Mouse (Mus musculus): ENCODE data around the gene Otop3. TPM values are rescaled to one million over a fixed set of nuclear protein-coding genes. Genes with fewer than 3 reads are reported as not detected.

The Otop3 gene
- total and polyA plus RNA-seq, 3 experiments: not detected

GRCm38 (mm10) chr11:115374695-115375425 is 40.3 kb downstream of the Otop3 start:
- Histone ChIP-seq H3K27ac (no peak overlapping the region; the same call in 1 of the 2 replicates), H3K4me3 (peak overlapping the region; percentile 46), H3K9ac (ENCODE audit: low read depth, low read length) (no peak overlapping the region), H3K79me2 (replicated peaks; ENCODE audit: control insufficient read depth, insufficient read depth, low read length) (no peaks in the 10 kb centered on the region), H3K36me3 (ENCODE audit: control insufficient read depth, insufficient read depth, low read length) (no peaks in the 10 kb centered on the region), H3K4me1 (ENCODE audit: control insufficient read depth, insufficient read depth, low read length) (peaks cover 4% of the 10 kb centered on the region), H3K27me3 (ENCODE audit: control insufficient read depth, insufficient read depth, low read length) (no peaks in the 10 kb centered on the region)
- peak in 1 of 2 experiments; percentile 21 for DNase-seq
- intact Hi-C loops (cut with DNase I): no loop called here
- TF ChIP-seq CTCF (IDR thresholded peaks at IDR 0.05): no peak
- TF ChIP-seq POLR2A (IDR thresholded peaks at IDR 0.05; ENCODE audit: insufficient read depth, low read depth, low read length): no peak
- no peak for TF ChIP-seq EP300 (IDR thresholded peaks at IDR 0.05; ENCODE audit: insufficient read depth, low read depth, low read length)
- WGBS: 52% methylated on average over 12 of the region's 12 CpGs

- TF ChIP-seq EP300 (IDR thresholded peaks at IDR 0.05; ENCODE audit: insufficient read depth, low read depth, low read length): no peak
- TF ChIP-seq POLR2A (IDR thresholded peaks at IDR 0.05; ENCODE audit: insufficient read depth, low read depth, low read length): no peak
- TF ChIP-seq CTCF (IDR thresholded peaks at IDR 0.05): no peak
- H3K79me2 ChIP-seq (replicated peaks; ENCODE audit: control insufficient read depth, insufficient read depth, low read length): no peaks in the 10 kb centered on the region
- H3K27ac ChIP-seq: no peak overlapping the region
- intact Hi-C loops (cut with DNase I): no loop called here
- H3K36me3 ChIP-seq (ENCODE audit: control insufficient read depth, insufficient read depth, low read length): no peaks in the 10 kb centered on the region
- no peak overlapping the region for H3K9ac ChIP-seq (ENCODE audit: low read depth, low read length)
- no peak for DNase-seq
- peaks cover 4% of the 10 kb centered on the region for H3K4me1 ChIP-seq (ENCODE audit: control insufficient read depth, insufficient read depth, low read length)
- H3K4me3 ChIP-seq: no peak overlapping the region
- WGBS: 59% methylated on average over 7 of the region's 7 CpGs
- H3K27me3 ChIP-seq (ENCODE audit: control insufficient read depth, insufficient read depth, low read length): no peaks in the 10 kb centered on the region
Observed at GRCm38 (mm10) chr11:115376722-115377121, 42.2 kb downstream of the Otop3 start.

- no peaks in the 10 kb centered on the region for H3K36me3 ChIP-seq (ENCODE audit: control insufficient read depth, insufficient read depth, low read length)
- H3K4me1 ChIP-seq (ENCODE audit: control insufficient read depth, insufficient read depth, low read length): peaks cover 4% of the 10 kb centered on the region
- DNase-seq: no peak
- intact Hi-C loops (cut with DNase I): no loop called here
- H3K4me3 ChIP-seq: no peak overlapping the region
- WGBS: 94% methylated on average over 4 of the region's 4 CpGs
- H3K27me3 ChIP-seq (ENCODE audit: control insufficient read depth, insufficient read depth, low read length): no peaks in the 10 kb centered on the region
- H3K79me2 ChIP-seq (replicated peaks; ENCODE audit: control insufficient read depth, insufficient read depth, low read length): no peaks in the 10 kb centered on the region
- TF ChIP-seq POLR2A (IDR thresholded peaks at IDR 0.05; ENCODE audit: insufficient read depth, low read depth, low read length) (no peak), CTCF (IDR thresholded peaks at IDR 0.05) (no peak), EP300 (IDR thresholded peaks at IDR 0.05; ENCODE audit: insufficient read depth, low read depth, low read length) (no peak)
- H3K9ac ChIP-seq (ENCODE audit: low read depth, low read length): no peak overlapping the region
- no peak overlapping the region for H3K27ac ChIP-seq
Observed at GRCm38 (mm10) chr11:115377254-115377653, 42.7 kb downstream of the Otop3 start.

GRCm38 (mm10) chr11:115377854-115378253 is 43.3 kb downstream of the Otop3 start:
- no peaks in the 10 kb centered on the region for H3K36me3 ChIP-seq (ENCODE audit: control insufficient read depth, insufficient read depth, low read length)
- intact Hi-C loops (cut with DNase I): no loop called here
- H3K4me3 ChIP-seq: no peak overlapping the region
- H3K79me2 ChIP-seq (replicated peaks; ENCODE audit: control insufficient read depth, insufficient read depth, low read length): no peaks in the 10 kb centered on the region
- no peak overlapping the region for H3K9ac ChIP-seq (ENCODE audit: low read depth, low read length)
- TF ChIP-seq POLR2A (IDR thresholded peaks at IDR 0.05; ENCODE audit: insufficient read depth, low read depth, low read length) (no peak), CTCF (IDR thresholded peaks at IDR 0.05) (peak; percentile 16)
- peaks cover 6% of the 10 kb centered on the region for H3K4me1 ChIP-seq (ENCODE audit: control insufficient read depth, insufficient read depth, low read length)
- no peaks in the 10 kb centered on the region for H3K27me3 ChIP-seq (ENCODE audit: control insufficient read depth, insufficient read depth, low read length)
- H3K27ac ChIP-seq: no peak overlapping the region
- 91% methylated on average over 7 of the region's 7 CpGs for WGBS
- DNase-seq: no peak

- Histone ChIP-seq H3K9ac (ENCODE audit: low read depth, low read length) (peak overlapping the region; percentile 4; the same call in 1 of the 2 replicates), H3K79me2 (replicated peaks; ENCODE audit: control insufficient read depth, insufficient read depth, low read length) (no peaks in the 10 kb centered on the region), H3K36me3 (ENCODE audit: control insufficient read depth, insufficient read depth, low read length) (no peaks in the 10 kb centered on the region), H3K27ac (peak overlapping the region; percentile 84), H3K4me3 (peak overlapping the region; percentile 76), H3K27me3 (ENCODE audit: control insufficient read depth, insufficient read depth, low read length) (no peaks in the 10 kb centered on the region), H3K4me1 (ENCODE audit: control insufficient read depth, insufficient read depth, low read length) (peaks cover 6% of the 10 kb centered on the region)
- intact Hi-C loops (cut with DNase I): no loop called here
- no peak for TF ChIP-seq POLR2A (IDR thresholded peaks at IDR 0.05; ENCODE audit: insufficient read depth, low read depth, low read length)
- TF ChIP-seq CTCF (IDR thresholded peaks at IDR 0.05): no peak
- no peak for TF ChIP-seq EP300 (IDR thresholded peaks at IDR 0.05; ENCODE audit: insufficient read depth, low read depth, low read length)
- WGBS: 23% methylated on average over 9 of the region's 9 CpGs
- no peak for DNase-seq
Observed at GRCm38 (mm10) chr11:115381276-115381675, 46.7 kb downstream of the Otop3 start.

GRCm38 (mm10) chr11:115381743-115382539 is 47.4 kb downstream of the Otop3 start, which contains the start of gene Cdr2l:
TSS of gene Cdr2l (plus strand) at chr11:115381916.
- no peaks in the 10 kb centered on the region for H3K27me3 ChIP-seq (ENCODE audit: control insufficient read depth, insufficient read depth, low read length)
- TF ChIP-seq EP300 (IDR thresholded peaks at IDR 0.05; ENCODE audit: insufficient read depth, low read depth, low read length) (no peak), CTCF (IDR thresholded peaks at IDR 0.05) (0 out of 2 replicates have a peak, but pooled peaks have one; percentile 7), POLR2A (IDR thresholded peaks at IDR 0.05; ENCODE audit: insufficient read depth, low read depth, low read length) (peak; percentile 77)
- H3K4me3 ChIP-seq: peak within 1 kb of the TSS; percentile 76
- peak within 1 kb of the TSS; percentile 95 for H3K9ac ChIP-seq (ENCODE audit: low read depth, low read length)
- peaks cover 6% of the 10 kb centered on the region for H3K4me1 ChIP-seq (ENCODE audit: control insufficient read depth, insufficient read depth, low read length)
- H3K27ac ChIP-seq: peak within 1 kb of the TSS; percentile 84
- intact Hi-C loops (cut with DNase I): loop anchor here (2.0 kb wide), 1 partner anchor 21 kb away; the partner anchor contains the start of gene Mrpl58
- peak; percentile 93 to 94 for DNase-seq
- 1% methylated on average over 73 of the region's 76 CpGs for WGBS
- no peaks in the 10 kb centered on the region for H3K79me2 ChIP-seq (replicated peaks; ENCODE audit: control insufficient read depth, insufficient read depth, low read length)
- no peaks in the 10 kb centered on the region for H3K36me3 ChIP-seq (ENCODE audit: control insufficient read depth, insufficient read depth, low read length)
